Mouse (Mus musculus): ENCODE measurements around the gene Cyp2d26. TPM values are rescaled to one million over a fixed set of nuclear protein-coding genes. Genes with fewer than 3 reads are reported as not detected.

Gene Cyp2d26
- polyA plus RNA-seq, 1 experiment from 2014 or later: not detected

GRCm38 (mm10) chr15:82765943-82766342 is 28.2 kb downstream of the Cyp2d26 start:
- no peaks in the 10 kb centered on the region for H3K36me3 ChIP-seq (ENCODE audit: insufficient read depth, low read length)
- no peaks in the 10 kb centered on the region for H3K9me3 ChIP-seq (ENCODE audit: low read length)
- no peak for DNase-seq (ENCODE audit: low spot score)
- WGBS: 71% methylated on average over 2 of the region's 2 CpGs
- H3K4me1 ChIP-seq (ENCODE audit: insufficient read depth, low read depth, low read length): no peaks in the 10 kb centered on the region
- no peak overlapping the region for H3K4me3 ChIP-seq (ENCODE audit: low read depth, low read length)
- H3K27me3 ChIP-seq (replicated peaks; ENCODE audit: insufficient read depth, low read length): no peaks in the 10 kb centered on the region
- TF ChIP-seq EP300 (IDR thresholded peaks at IDR 0.05): no peak
- H3K9ac ChIP-seq (replicated peaks; ENCODE audit: low read depth): no peak overlapping the region
- ATAC-seq: no peak
- no peak overlapping the region for H3K27ac ChIP-seq (ENCODE audit: low read length)
- no peak overlapping the region for H3K4me2 ChIP-seq (replicated peaks; ENCODE audit: low read depth, low read length)

DNA sequence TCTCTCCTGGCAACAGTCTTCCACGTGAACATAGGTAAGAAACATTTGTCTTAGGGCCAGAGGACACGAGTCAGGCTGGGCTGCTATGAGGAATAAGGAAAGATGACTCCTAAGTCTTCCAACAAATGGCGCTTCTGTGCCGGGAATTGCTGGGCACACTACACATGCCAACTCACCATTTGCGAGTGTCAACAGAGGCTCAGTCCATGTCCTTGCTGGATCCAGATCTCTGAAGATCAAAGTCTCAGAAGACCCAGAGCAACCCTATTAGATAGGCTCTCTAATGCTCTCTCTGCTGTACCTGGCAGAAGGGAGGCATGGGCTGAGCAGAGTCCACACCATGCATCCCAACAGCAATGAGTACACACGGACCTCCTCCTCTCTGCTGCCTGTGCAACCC is 29.2 kb downstream of the Cyp2d26 start:
- no peaks in the 10 kb centered on the region for H3K4me1 ChIP-seq (ENCODE audit: insufficient read depth, low read depth, low read length)
- no peak overlapping the region for H3K9ac ChIP-seq (replicated peaks; ENCODE audit: low read depth)
- H3K27me3 ChIP-seq (replicated peaks; ENCODE audit: insufficient read depth, low read length): no peaks in the 10 kb centered on the region
- no peak overlapping the region for H3K27ac ChIP-seq (ENCODE audit: low read length)
- H3K4me2 ChIP-seq (replicated peaks; ENCODE audit: low read depth, low read length): no peak overlapping the region
- DNase-seq (ENCODE audit: low spot score) (no peak), ATAC-seq (no peak)
- no peak overlapping the region for H3K4me3 ChIP-seq (ENCODE audit: low read depth, low read length)
- 79% methylated on average over 6 of the region's 6 CpGs for WGBS
- H3K9me3 ChIP-seq (ENCODE audit: low read length): no peaks in the 10 kb centered on the region
- TF ChIP-seq CTCF (IDR thresholded peaks at IDR 0.05) (no peak), EP300 (IDR thresholded peaks at IDR 0.05) (no peak)
- no peaks in the 10 kb centered on the region for H3K36me3 ChIP-seq (ENCODE audit: insufficient read depth, low read length)

DNA sequence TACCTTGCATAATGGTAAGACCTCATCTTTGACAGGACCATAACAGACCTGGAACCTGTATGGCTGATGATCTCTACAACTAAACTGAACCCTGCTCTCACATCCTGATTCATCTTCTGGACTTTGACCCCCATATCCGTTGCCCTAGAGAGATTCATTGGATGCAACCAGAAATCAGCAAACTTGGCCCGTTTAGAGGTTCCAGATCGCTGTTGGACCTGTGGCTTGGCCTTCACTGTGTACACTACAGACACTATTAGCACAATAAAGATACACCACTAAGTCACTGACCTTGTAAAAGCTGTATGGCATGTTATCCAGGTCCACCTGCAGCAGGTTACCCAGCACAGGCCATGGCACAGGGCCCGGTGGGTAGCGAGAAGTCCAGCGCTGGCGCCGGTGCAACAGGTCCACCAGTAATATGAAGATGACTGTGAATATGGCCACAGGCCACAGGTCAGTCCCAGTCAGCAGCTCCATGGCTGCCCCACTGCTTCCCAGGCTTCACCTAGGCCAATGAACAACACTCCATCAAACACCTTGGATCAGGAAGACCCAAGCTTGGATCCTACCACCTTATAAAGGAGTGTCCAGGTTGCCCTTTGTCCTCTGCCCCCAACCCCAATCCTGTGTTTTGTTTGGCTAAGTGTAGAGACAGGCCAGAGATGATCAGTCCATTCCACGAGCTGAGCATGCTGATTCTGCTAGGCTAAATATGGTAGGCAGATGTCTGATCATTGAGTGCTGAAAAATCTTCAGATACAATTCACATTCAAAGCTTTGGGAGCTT is 30.3 kb downstream of the Cyp2d26 start, which contains the start of gene Cyp2d40:
TSS of gene Cyp2d40 (minus strand) at position 553 of the 790 bp plus-strand sequence.
- TF ChIP-seq CTCF (IDR thresholded peaks at IDR 0.05) (no peak), EP300 (IDR thresholded peaks at IDR 0.05) (no peak)

GRCm38 (mm10) chr15:82748141-82748540 is 46.0 kb downstream of the Cyp2d26 start:
- no peak overlapping the region for H3K27ac ChIP-seq (ENCODE audit: low read length)
- no peaks in the 10 kb centered on the region for H3K4me1 ChIP-seq (ENCODE audit: insufficient read depth, low read depth, low read length)
- DNase-seq (ENCODE audit: low spot score) (no peak), ATAC-seq (no peak)
- H3K9me3 ChIP-seq (ENCODE audit: low read length): no peaks in the 10 kb centered on the region
- no peak overlapping the region for H3K4me3 ChIP-seq (ENCODE audit: low read depth, low read length)
- TF ChIP-seq CTCF (IDR thresholded peaks at IDR 0.05) (no peak), EP300 (IDR thresholded peaks at IDR 0.05) (no peak)
- 31% methylated on average over 1 of the region's 1 CpGs for WGBS
- no peak overlapping the region for H3K4me2 ChIP-seq (replicated peaks; ENCODE audit: low read depth, low read length)
- no peaks in the 10 kb centered on the region for H3K27me3 ChIP-seq (replicated peaks; ENCODE audit: insufficient read depth, low read length)
- no peak overlapping the region for H3K9ac ChIP-seq (replicated peaks; ENCODE audit: low read depth)
- no peaks in the 10 kb centered on the region for H3K36me3 ChIP-seq (ENCODE audit: insufficient read depth, low read length)

More for the DNA sequence above, 30.3 kb downstream of the Cyp2d26 start, which contains the start of gene Cyp2d40:
- H3K36me3 ChIP-seq (ENCODE audit: insufficient read depth, low read length): no peaks in the 10 kb centered on the region
- no peaks in the 10 kb centered on the region for H3K4me1 ChIP-seq (ENCODE audit: insufficient read depth, low read depth, low read length)
- 88% methylated on average over 9 of the region's 9 CpGs for WGBS
- no peaks in the 10 kb centered on the region for H3K27me3 ChIP-seq (replicated peaks; ENCODE audit: insufficient read depth, low read length)
- no peak within 1 kb of the TSS for H3K27ac ChIP-seq (ENCODE audit: low read length)
- no peak within 1 kb of the TSS for H3K4me3 ChIP-seq (ENCODE audit: low read depth, low read length)
- no peaks in the 10 kb centered on the region for H3K9me3 ChIP-seq (ENCODE audit: low read length)
- no peak within 1 kb of the TSS for H3K9ac ChIP-seq (replicated peaks; ENCODE audit: low read depth)
- DNase-seq (ENCODE audit: low spot score): no peak
- H3K4me2 ChIP-seq (replicated peaks; ENCODE audit: low read depth, low read length): no peak within 1 kb of the TSS
- no peak for ATAC-seq

DNA sequence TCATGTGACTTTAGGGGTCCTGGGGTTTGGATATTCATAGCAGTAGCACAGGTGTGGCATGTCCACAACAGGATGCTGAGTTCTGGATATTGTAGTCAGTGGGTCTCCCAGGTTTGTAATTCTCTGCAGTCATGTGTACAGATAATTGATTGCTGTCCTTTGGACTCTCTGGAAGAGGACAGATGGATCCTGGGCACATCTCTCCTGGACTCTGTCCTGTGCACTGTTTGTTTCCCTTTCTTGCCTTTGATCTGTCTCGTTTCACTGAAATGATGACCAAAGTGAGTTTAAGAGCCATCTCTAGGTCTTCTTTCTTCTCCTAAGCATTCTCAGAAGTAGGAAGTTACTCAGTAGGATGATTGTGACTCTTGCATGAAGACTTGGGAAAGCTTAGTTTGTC is 46.6 kb downstream of the Cyp2d26 start:
- WGBS: 43% methylated on average over 1 of the region's 1 CpGs
- TF ChIP-seq EP300 (IDR thresholded peaks at IDR 0.05) (no peak), CTCF (IDR thresholded peaks at IDR 0.05) (no peak)

More for the DNA sequence above, 46.6 kb downstream of the Cyp2d26 start:
- no peaks in the 10 kb centered on the region for H3K4me1 ChIP-seq (ENCODE audit: insufficient read depth, low read depth, low read length)
- H3K9ac ChIP-seq (replicated peaks; ENCODE audit: low read depth): no peak overlapping the region
- H3K9me3 ChIP-seq (ENCODE audit: low read length): no peaks in the 10 kb centered on the region
- H3K27me3 ChIP-seq (replicated peaks; ENCODE audit: insufficient read depth, low read length): no peaks in the 10 kb centered on the region
- no peak overlapping the region for H3K4me3 ChIP-seq (ENCODE audit: low read depth, low read length)
- no peak for ATAC-seq
- no peak overlapping the region for H3K27ac ChIP-seq (ENCODE audit: low read length)
- no peak overlapping the region for H3K4me2 ChIP-seq (replicated peaks; ENCODE audit: low read depth, low read length)
- DNase-seq (ENCODE audit: low spot score): no peak
- H3K36me3 ChIP-seq (ENCODE audit: insufficient read depth, low read length): no peaks in the 10 kb centered on the region

Small RNA genes within 50 kb of the gene (microRNA-seq; reads per million reads assigned to microRNA genes)
- gene Gm27618: not detected

Other genes with a start within 250 kb of the Cyp2d26 start
- gene Cyp2d12, start 239.2 kb downstream of the Cyp2d26 start, polyA plus RNA-seq (2015; fragmentation: Nextera tagmentation; extraction: Ambion mirVana): not detected in 2 replicates
- not detected in 2 replicates for gene Cyp2d34, start 173.3 kb downstream of the Cyp2d26 start, polyA plus RNA-seq (2015; fragmentation: Nextera tagmentation; extraction: Ambion mirVana)
- gene Cyp2d40, start 30.1 kb downstream of the Cyp2d26 start, polyA plus RNA-seq (2015; fragmentation: Nextera tagmentation; extraction: Ambion mirVana): not detected in 2 replicates
- 6.1 and 7.3 TPM in 2 replicates for gene Tcf20, start 193.6 kb upstream of the Cyp2d26 start, polyA plus RNA-seq (2015; fragmentation: Nextera tagmentation; extraction: Ambion mirVana)
- 6.3 and 6.5 TPM in 2 replicates for gene Nfam1, start 239.0 kb upstream of the Cyp2d26 start, polyA plus RNA-seq (2015; fragmentation: Nextera tagmentation; extraction: Ambion mirVana)

All from lung, postnatal 0 days (tissue).